Mouse (Mus musculus): Measurements from ENCODE around the gene Krtap22-2.
"Not testable (repeated sequence)": the region's sequence is repeated elsewhere in the genome, so short reads cannot be mapped to it uniquely, and the experiment has no call there.

Krtap22-2 gene

DNA sequence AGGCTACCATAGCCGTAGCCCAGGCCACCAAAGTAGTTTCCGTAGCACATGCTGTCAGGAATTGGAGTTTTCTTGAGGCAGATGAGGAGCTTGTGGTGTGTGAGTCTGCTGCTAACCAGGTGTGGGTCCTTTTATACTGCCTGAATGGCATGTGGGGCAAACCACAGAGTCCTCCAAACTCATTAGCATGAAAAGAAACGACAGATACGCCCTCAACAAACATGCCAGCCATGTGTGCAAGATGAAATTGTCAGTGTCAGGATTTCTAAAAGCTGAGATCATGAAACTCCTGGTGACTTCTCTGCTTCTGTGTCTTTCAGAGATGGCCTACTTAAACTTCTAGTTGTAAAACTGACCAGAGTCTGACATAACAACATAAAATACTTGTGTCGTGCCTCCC lies at the start of gene Krtap22-2:
TSS of gene Krtap22-2 (minus strand) at position 101 of the 400 bp plus-strand sequence.
- DNase-seq, result no peak

DNA sequence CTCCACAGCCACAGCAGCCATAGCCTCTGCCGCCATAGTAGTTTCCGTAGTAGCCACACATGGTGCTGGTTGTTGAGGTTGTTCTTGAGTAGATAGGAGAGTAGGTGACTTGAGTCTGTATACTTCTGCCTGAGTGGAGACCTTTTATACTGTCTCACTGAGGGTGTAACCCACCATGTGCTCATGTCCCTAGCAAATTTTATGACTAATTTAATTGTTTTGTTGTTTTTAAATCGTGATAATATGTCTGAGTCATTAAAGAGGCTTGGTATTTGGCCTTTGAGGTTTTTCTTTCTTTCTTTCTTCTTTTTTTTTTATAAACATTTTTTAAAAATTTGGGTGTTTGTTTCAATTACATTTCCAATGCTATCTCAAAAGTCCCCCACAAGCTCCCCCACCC lies 37.2 kb upstream of the Krtap22-2 start, which contains the start of gene Krtap6-5:
TSS of gene Krtap6-5 (minus strand) at position 101 of the 400 bp plus-strand sequence.
- DNase-seq, result no peak

- DNase-seq, result not testable (repeated sequence)
Observed at GRCm38 (mm10) chr16:89041372-89041771, 30.8 kb upstream of the Krtap22-2 start, which contains the start of gene Gm10228. Gene Gm10228, minus strand, starts transcription at chr16:89041472.

DNA sequence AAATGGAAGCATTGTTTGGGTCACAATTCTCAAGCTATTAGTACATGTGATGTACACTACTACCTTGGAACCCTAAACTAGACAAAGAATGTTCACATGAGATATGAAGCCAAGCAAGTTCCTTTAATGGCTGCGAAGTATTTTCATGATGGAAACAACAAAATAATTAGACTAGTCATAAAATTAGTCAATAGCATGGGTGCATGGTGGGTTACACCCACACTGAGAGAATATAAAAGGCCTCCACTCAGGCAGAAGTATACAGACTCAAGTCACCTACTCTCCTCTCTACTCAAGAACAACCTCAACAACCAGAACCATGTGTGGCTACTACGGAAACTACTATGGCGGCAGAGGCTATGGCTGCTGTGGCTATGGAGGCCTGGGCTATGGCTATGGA lies 20.8 kb upstream of the Krtap22-2 start, which contains the start of gene Krtap6-1:
TSS of gene Krtap6-1 (plus strand) at position 301 of the 400 bp plus-strand sequence.
- not testable (repeated sequence) for DNase-seq

DNA sequence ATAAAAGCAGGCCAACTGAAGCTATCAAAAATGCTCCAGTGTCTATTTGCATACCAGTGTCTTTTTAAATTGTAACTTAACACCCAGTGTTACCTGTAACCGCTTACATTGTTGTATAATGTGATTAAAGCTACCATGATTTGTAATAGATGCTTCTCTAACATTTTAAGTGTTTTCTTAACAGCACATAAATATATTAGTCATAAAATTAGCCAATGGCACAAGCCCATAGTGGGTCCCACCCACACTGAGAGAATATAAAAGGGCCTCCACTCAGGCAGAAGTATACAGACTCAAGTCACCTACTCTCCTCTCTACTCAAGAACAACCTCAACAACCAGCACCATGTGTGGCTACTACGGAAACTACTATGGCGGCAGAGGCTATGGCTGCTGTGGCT lies 4.4 kb upstream of the Krtap22-2 start, which contains the start of gene Gm10229:
TSS of gene Gm10229 (plus strand) at position 301 of the 400 bp plus-strand sequence.
- DNase-seq, result not testable (repeated sequence)

DNA sequence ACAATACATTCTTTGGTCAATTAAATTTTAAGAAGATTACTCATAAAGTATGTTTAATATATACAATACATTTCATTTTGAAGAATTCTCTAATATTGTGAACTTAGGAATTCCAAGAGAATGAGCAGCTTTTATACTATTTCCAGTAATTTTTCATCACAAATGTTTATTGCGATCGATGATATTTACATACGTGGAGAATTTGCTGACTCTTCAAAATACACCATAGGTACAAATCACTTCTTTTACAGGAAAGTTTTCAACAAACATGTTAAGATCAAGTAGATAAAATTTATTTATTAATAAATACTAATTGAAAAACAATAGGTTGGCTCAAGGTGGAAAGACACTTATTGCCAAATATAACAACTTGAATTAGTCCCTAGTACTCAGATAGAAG lies 3.4 kb upstream of the Krtap22-2 start:
- no peak for DNase-seq

- DNase-seq, result no peak
Observed at GRCm38 (mm10) chr16:88962773-88963172, 47.8 kb downstream of the Krtap22-2 start, which contains the start of gene Krtap16-3. Gene Krtap16-3, minus strand, starts transcription at chr16:88962873.

All from kidney, postnatal 4 days (tissue).